Mouse (Mus musculus): ENCODE data around the gene Prmt2. TPM values are rescaled to one million over a fixed set of nuclear protein-coding genes. Genes with fewer than 3 reads are reported as not detected.

Gene Prmt2
- polyA plus RNA-seq, 1 experiment from 2014 or later = 72.6 TPM

GRCm38 (mm10) chr10:76209241-76209640 lies 28.4 kb downstream of the Prmt2 start:
- WGBS = 96% methylated on average over 8 of the region's 8 CpGs

GRCm38 (mm10) chr10:76207262-76207796 lies 30.3 kb downstream of the Prmt2 start:
- WGBS = 95% methylated on average over 13 of the region's 13 CpGs
- H3K36me3 ChIP-seq = peaks cover 53% of the 10 kb centered on the region

More at GRCm38 (mm10) chr10:76209241-76209640, 28.4 kb downstream of the Prmt2 start:
- DNase-seq (ENCODE audit: low spot score) = peak; percentile 5
- Histone ChIP-seq H3K4me3 (no peak overlapping the region), H3K36me3 (peaks cover 72% of the 10 kb centered on the region), H3K27me3 (ENCODE audit: low read depth, poor library complexity, severe bottlenecking) (no peaks in the 10 kb centered on the region), H3K9me3 (replicated peaks) (peaks cover 7% of the 10 kb centered on the region), H3K4me1 (no peaks in the 10 kb centered on the region), H3K27ac (replicated peaks) (no peak overlapping the region)

GRCm38 (mm10) chr10:76203798-76204283 lies 33.8 kb downstream of the Prmt2 start:
- peak overlapping the region; percentile 65; the same call in 1 of the 2 replicates for H3K27ac ChIP-seq (replicated peaks)
- H3K4me3 ChIP-seq = peak overlapping the region; percentile 53
- H3K9me3 ChIP-seq (replicated peaks) = no peaks in the 10 kb centered on the region
- no peaks in the 10 kb centered on the region for H3K27me3 ChIP-seq (ENCODE audit: low read depth, poor library complexity, severe bottlenecking)
- WGBS = 27% methylated on average over 18 of the region's 18 CpGs
- peaks cover 5% of the 10 kb centered on the region for H3K4me1 ChIP-seq
- H3K36me3 ChIP-seq = peaks cover 25% of the 10 kb centered on the region
- DNase-seq (ENCODE audit: low spot score) = peak; percentile 38

More at GRCm38 (mm10) chr10:76207262-76207796, 30.3 kb downstream of the Prmt2 start:
- Histone ChIP-seq H3K27me3 (ENCODE audit: low read depth, poor library complexity, severe bottlenecking) (no peaks in the 10 kb centered on the region), H3K27ac (replicated peaks) (no peak overlapping the region), H3K4me3 (no peak overlapping the region), H3K9me3 (replicated peaks) (no peaks in the 10 kb centered on the region), H3K4me1 (peaks cover 5% of the 10 kb centered on the region)
- DNase-seq (ENCODE audit: low spot score) = peak; percentile 5

GRCm38 (mm10) chr10:76201978-76202377 lies 35.7 kb downstream of the Prmt2 start:
- 19% methylated on average over 7 of the region's 7 CpGs for WGBS
- H3K9me3 ChIP-seq (replicated peaks) = no peaks in the 10 kb centered on the region
- H3K27ac ChIP-seq (replicated peaks) = no peak overlapping the region
- H3K36me3 ChIP-seq = peaks cover 6% of the 10 kb centered on the region
- H3K4me1 ChIP-seq = peaks cover 5% of the 10 kb centered on the region
- peak; percentile 69 for DNase-seq (ENCODE audit: low spot score)
- H3K27me3 ChIP-seq (ENCODE audit: low read depth, poor library complexity, severe bottlenecking) = no peaks in the 10 kb centered on the region
- H3K4me3 ChIP-seq = no peak overlapping the region

DNA sequence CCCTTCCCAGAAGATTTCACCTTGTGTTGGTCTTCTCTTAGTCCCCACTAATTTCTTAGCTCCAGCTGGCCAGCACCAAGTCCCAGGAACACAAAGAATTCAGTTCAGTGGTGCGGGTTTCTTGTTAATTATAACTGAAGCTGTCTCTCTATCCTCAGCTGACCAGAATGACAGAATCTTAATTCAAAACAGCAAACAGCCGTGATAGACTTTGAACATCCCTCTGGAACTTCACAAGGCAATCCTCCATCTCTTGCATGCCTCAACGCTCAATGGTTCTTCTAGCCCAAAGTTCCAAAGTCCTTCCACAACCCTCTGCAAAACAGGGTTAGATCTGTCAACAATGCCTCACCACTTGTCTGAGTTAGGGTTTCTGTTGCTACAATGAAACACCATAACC lies 36.2 kb downstream of the Prmt2 start:
- H3K4me3 ChIP-seq = no peak overlapping the region
- H3K36me3 ChIP-seq = peaks cover under 1% of the 10 kb centered on the region; the same call in 1 of the 2 replicates
- no peak overlapping the region for H3K27ac ChIP-seq (replicated peaks)
- DNase-seq (ENCODE audit: low spot score) = no peak
- peaks cover 5% of the 10 kb centered on the region for H3K4me1 ChIP-seq
- H3K9me3 ChIP-seq (replicated peaks) = no peaks in the 10 kb centered on the region
- H3K27me3 ChIP-seq (ENCODE audit: low read depth, poor library complexity, severe bottlenecking) = no peaks in the 10 kb centered on the region
- 91% methylated on average over 3 of the region's 3 CpGs for WGBS

- H3K36me3 ChIP-seq = no peaks in the 10 kb centered on the region
- no peak for DNase-seq (ENCODE audit: low spot score)
- no peak overlapping the region for H3K27ac ChIP-seq (replicated peaks)
- no peak overlapping the region for H3K4me3 ChIP-seq
- no peaks in the 10 kb centered on the region for H3K27me3 ChIP-seq (ENCODE audit: low read depth, poor library complexity, severe bottlenecking)
- no peaks in the 10 kb centered on the region for H3K4me1 ChIP-seq
- H3K9me3 ChIP-seq (replicated peaks) = no peaks in the 10 kb centered on the region
- 84% methylated on average over 1 of the region's 1 CpGs for WGBS
Observed at GRCm38 (mm10) chr10:76188010-76188409, 49.7 kb downstream of the Prmt2 start.

DNA sequence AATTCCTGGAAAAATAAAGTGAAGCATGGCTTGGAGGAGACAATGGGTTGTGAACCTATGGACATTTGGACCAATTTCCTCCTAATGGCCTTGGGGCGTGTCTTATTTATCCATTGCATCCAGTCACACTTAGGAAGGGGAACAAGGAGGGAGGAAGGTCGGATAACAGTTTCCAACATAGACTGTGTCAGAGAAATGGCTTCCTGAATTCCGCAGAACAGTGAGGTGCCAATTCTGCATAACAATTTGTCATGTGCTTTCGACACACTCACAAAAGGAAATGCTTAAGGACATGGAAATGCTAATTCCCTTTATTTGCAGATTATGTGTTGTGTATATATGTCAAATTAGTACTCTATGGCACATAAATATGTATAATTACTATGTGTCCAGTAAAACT lies 52.4 kb downstream of the Prmt2 start:
- Histone ChIP-seq H3K36me3 (no peaks in the 10 kb centered on the region), H3K4me1 (no peaks in the 10 kb centered on the region), H3K27ac (replicated peaks) (no peak overlapping the region), H3K27me3 (ENCODE audit: low read depth, poor library complexity, severe bottlenecking) (no peaks in the 10 kb centered on the region), H3K4me3 (no peak overlapping the region), H3K9me3 (replicated peaks) (no peaks in the 10 kb centered on the region)
- 86% methylated on average over 4 of the region's 4 CpGs for WGBS
- DNase-seq (ENCODE audit: low spot score) = no peak

GRCm38 (mm10) chr10:76174899-76175298 lies 62.8 kb downstream of the Prmt2 start:
- H3K9me3 ChIP-seq (replicated peaks) = no peaks in the 10 kb centered on the region
- no peak overlapping the region for H3K4me3 ChIP-seq
- DNase-seq (ENCODE audit: low spot score) = no peak
- peaks cover 8% of the 10 kb centered on the region for H3K4me1 ChIP-seq
- H3K27ac ChIP-seq (replicated peaks) = no peak overlapping the region
- 35% methylated on average over 2 of the region's 2 CpGs for WGBS
- H3K27me3 ChIP-seq (ENCODE audit: low read depth, poor library complexity, severe bottlenecking) = no peaks in the 10 kb centered on the region
- H3K36me3 ChIP-seq = no peaks in the 10 kb centered on the region

- WGBS = 81% methylated on average over 1 of the region's 1 CpGs
Observed at GRCm38 (mm10) chr10:76158009-76158408, 79.7 kb downstream of the Prmt2 start.

GRCm38 (mm10) chr10:76157528-76157927 lies 80.1 kb downstream of the Prmt2 start:
- DNase-seq (ENCODE audit: low spot score) = no peak
- no peaks in the 10 kb centered on the region for H3K27me3 ChIP-seq (ENCODE audit: low read depth, poor library complexity, severe bottlenecking)
- no peak overlapping the region for H3K4me3 ChIP-seq
- no peaks in the 10 kb centered on the region for H3K9me3 ChIP-seq (replicated peaks)
- no peaks in the 10 kb centered on the region for H3K36me3 ChIP-seq
- no peaks in the 10 kb centered on the region for H3K4me1 ChIP-seq
- WGBS = 81% methylated on average over 5 of the region's 5 CpGs
- H3K27ac ChIP-seq (replicated peaks) = no peak overlapping the region

More at GRCm38 (mm10) chr10:76158009-76158408, 79.7 kb downstream of the Prmt2 start:
- Histone ChIP-seq H3K4me3 (no peak overlapping the region), H3K27me3 (ENCODE audit: low read depth, poor library complexity, severe bottlenecking) (no peaks in the 10 kb centered on the region), H3K36me3 (no peaks in the 10 kb centered on the region), H3K4me1 (no peaks in the 10 kb centered on the region), H3K27ac (replicated peaks) (no peak overlapping the region), H3K9me3 (replicated peaks) (no peaks in the 10 kb centered on the region)
- no peak for DNase-seq (ENCODE audit: low spot score)

MicroRNA genes within 50 kb of the gene (microRNA counts, 519-probe panel; counts per million panel counts)
- microRNA mmu-miR-678 = not detected

Small RNA genes lying within 50 kb of the gene (microRNA-seq; reads per million reads assigned to microRNA genes)
- gene Mir678 = 0.90 reads per million

Other genes with a start within 250 kb of the Prmt2 start
- gene Zfp280b, start 205.2 kb downstream of the Prmt2 start, polyA plus RNA-seq (2016; fragmentation: Nextera tagmentation; extraction: Ambion mirVana) = 36.8 and 39.0 TPM in 2 replicates
- not detected in 2 replicates for gene Slc5a4b, start 126.9 kb downstream of the Prmt2 start, polyA plus RNA-seq (2016; fragmentation: Nextera tagmentation; extraction: Ambion mirVana)
- gene Slc5a4a, start 90.4 kb downstream of the Prmt2 start, polyA plus RNA-seq (2016; fragmentation: Nextera tagmentation; extraction: Ambion mirVana) = not detected in 2 replicates
- not detected in 2 replicates for gene S100b, start 16.0 kb upstream of the Prmt2 start, polyA plus RNA-seq (2016; fragmentation: Nextera tagmentation; extraction: Ambion mirVana)
- 5.6 and 6.4 TPM in 2 replicates for gene Dip2a, start 107.4 kb upstream of the Prmt2 start, polyA plus RNA-seq (2016; fragmentation: Nextera tagmentation; extraction: Ambion mirVana)
- gene AC141477.1, start 202.6 kb upstream of the Prmt2 start, polyA plus RNA-seq (2016; fragmentation: Nextera tagmentation; extraction: Ambion mirVana) = not detected in 2 replicates
- 19.7 and 21.2 TPM in 2 replicates for gene Pcnt, start 204.9 kb upstream of the Prmt2 start, polyA plus RNA-seq (2016; fragmentation: Nextera tagmentation; extraction: Ambion mirVana)
- not detected in 2 replicates for gene 2610028H24Rik, start 211.2 kb upstream of the Prmt2 start, polyA plus RNA-seq (2016; fragmentation: Nextera tagmentation; extraction: Ambion mirVana)
- 70.1 and 80.0 TPM in 2 replicates for gene Mcm3ap, start 231.1 kb upstream of the Prmt2 start, polyA plus RNA-seq (2016; fragmentation: Nextera tagmentation; extraction: Ambion mirVana)
- gene Ybey, start 231.2 kb upstream of the Prmt2 start, polyA plus RNA-seq (2016; fragmentation: Nextera tagmentation; extraction: Ambion mirVana) = 10.1 and 11.1 TPM in 2 replicates

Measured in midbrain, embryonic 10.5 days (tissue).